Mouse (Mus musculus) heart, embryonic 13.5 days (tissue): Measurements from ENCODE around the gene Zdhhc1. TPM values are rescaled to one million over a fixed set of nuclear protein-coding genes. Genes with fewer than 3 reads are reported as not detected.

ENCODE experiments used
- ATAC-seq: fragments of 200-750 bp; cut with Nextera tagmentation; 2 replicates; pipeline ENCODE4 v1.8.0; 2017; ENCODE audit warnings: moderate TSS enrichment; ENCODE audit not compliant: insufficient number of reproducible peaks, low FRiP score, low TSS enrichment; ENCODE audit errors: extremely low read depth
- H3K27ac ChIP-seq: fragments of 300-500 bp; sonication (generic); replicated peaks from 2 replicates; pipeline ENCODE4 v1.5.1; 2015; ENCODE audit warnings: moderate library complexity, mild to moderate bottlenecking, inconsistent platforms
- H3K27me3 ChIP-seq: fragments of 300-500 bp; sonication (generic); replicated peaks from 2 replicates; pipeline ENCODE4 v1.6.1; 2015; ENCODE audit warnings: mild to moderate bottlenecking, inconsistent platforms
- H3K36me3 ChIP-seq: fragments of 300-500 bp; sonication (generic); 2 replicates; pipeline ENCODE4 v1.6.1; 2015; ENCODE audit warnings: mild to moderate bottlenecking, inconsistent platforms
- H3K4me1 ChIP-seq: fragments of 300-500 bp; sonication (generic); 2 replicates; pipeline ENCODE4 v1.6.1; 2015; ENCODE audit warnings: inconsistent platforms
- H3K4me2 ChIP-seq: fragments of 300-500 bp; sonication (generic); 2 replicates; pipeline ENCODE4 v1.6.1; 2015; ENCODE audit warnings: inconsistent platforms, mild to moderate bottlenecking, moderate library complexity
- H3K4me3 ChIP-seq: fragments of 300-500 bp; sonication (generic); 2 replicates; pipeline ENCODE4 v1.5.1; 2015; ENCODE audit warnings: moderate library complexity, mild to moderate bottlenecking, inconsistent platforms
- H3K9ac ChIP-seq: fragments of 300-500 bp; sonication (generic); 2 replicates; pipeline ENCODE4 v1.6.1; 2015; ENCODE audit warnings: inconsistent platforms, mild to moderate bottlenecking, moderate library complexity
- H3K9me3 ChIP-seq: fragments of 300-500 bp; sonication (generic); 2 replicates; pipeline ENCODE4 v1.6.1; 2016; ENCODE audit warnings: inconsistent platforms
- WGBS: fragments of 180-500 bp; shearing (Covaris S2); methylation state at CpG from one replicate; pipeline ENCODE4 v1.1.7; 2015; ENCODE audit warnings: mixed read lengths; 5-methylcytosine and 5-hydroxymethylcytosine counted together
- polyA plus RNA-seq: library from polyadenylated mRNA; unstranded; fragments of >200 nt; fragmentation: Nextera tagmentation; extraction: Ambion mirVana; gene quantifications from 2 replicates; pipeline ENCODE4 v1.2.1, GENCODE M21; 2015

Zdhhc1 gene
- polyA plus RNA-seq, 1 experiment from 2014 or later: 22.3 TPM

DNA sequence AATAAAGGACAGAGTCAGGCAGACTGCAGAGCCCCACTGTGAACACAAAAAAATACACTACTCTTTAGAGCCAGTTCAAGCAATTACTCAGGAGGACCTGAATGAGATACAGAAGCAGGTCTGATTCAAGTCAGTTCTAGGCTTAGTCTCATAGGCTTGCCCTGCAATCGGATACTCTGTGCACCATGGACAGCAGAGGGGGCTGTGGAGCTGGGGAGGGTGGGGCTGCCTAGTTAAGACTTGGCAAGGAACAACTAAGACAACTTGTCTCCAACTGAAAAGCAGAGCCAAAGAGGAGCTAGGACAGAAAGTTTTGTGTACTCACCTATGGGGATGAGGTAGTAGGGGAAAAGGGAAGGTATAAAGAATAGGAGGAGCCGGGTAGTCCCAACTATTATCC is 35.1 kb upstream of the Zdhhc1 start:
- WGBS: 74% methylated on average over 2 of the region's 2 CpGs
- Histone ChIP-seq H3K4me3 (no peak overlapping the region), H3K9me3 (no peaks in the 10 kb centered on the region)

DNA sequence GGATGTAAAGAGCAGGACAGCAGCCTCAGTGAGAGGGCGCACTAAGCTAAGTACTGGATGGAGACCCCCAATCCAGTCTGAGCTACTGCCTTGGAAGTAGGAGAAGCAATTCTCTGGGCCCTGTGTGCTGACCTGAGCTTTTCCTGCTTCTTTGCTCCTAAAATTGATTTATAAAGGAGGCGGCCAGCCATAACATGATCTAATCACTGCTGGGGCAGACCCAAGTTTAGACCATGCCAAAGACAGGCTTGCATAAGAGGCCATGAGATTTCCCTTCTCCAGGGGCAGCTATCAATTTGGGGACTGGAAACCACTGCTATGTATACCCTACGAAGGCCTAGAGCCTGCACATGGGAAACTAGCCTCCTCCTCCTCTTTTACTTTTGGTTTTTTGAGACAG is 32.6 kb upstream of the Zdhhc1 start:
- no peaks in the 10 kb centered on the region for H3K9me3 ChIP-seq
- no peak overlapping the region for H3K4me2 ChIP-seq
- no peak for ATAC-seq
- H3K27me3 ChIP-seq: no peaks in the 10 kb centered on the region
- H3K9ac ChIP-seq: no peak overlapping the region
- H3K27ac ChIP-seq: no peak overlapping the region
- no peak overlapping the region for H3K4me3 ChIP-seq
- H3K4me1 ChIP-seq: peaks cover 26% of the 10 kb centered on the region
- WGBS: 90% methylated on average over 3 of the region's 3 CpGs
- peaks cover 53% of the 10 kb centered on the region for H3K36me3 ChIP-seq

More for the DNA sequence above, 35.1 kb upstream of the Zdhhc1 start:
- no peak overlapping the region for H3K27ac ChIP-seq
- no peaks in the 10 kb centered on the region for H3K27me3 ChIP-seq
- H3K4me2 ChIP-seq: no peak overlapping the region
- peaks cover 28% of the 10 kb centered on the region for H3K4me1 ChIP-seq
- no peak overlapping the region for H3K9ac ChIP-seq
- no peak for ATAC-seq
- peaks cover 52% of the 10 kb centered on the region for H3K36me3 ChIP-seq

- no peak overlapping the region for H3K9ac ChIP-seq
- H3K4me1 ChIP-seq: peaks cover 16% of the 10 kb centered on the region
- H3K27me3 ChIP-seq: no peaks in the 10 kb centered on the region
- no peak for ATAC-seq
- WGBS: 89% methylated on average over 1 of the region's 1 CpGs
- H3K9me3 ChIP-seq: no peaks in the 10 kb centered on the region
- no peak overlapping the region for H3K27ac ChIP-seq
- H3K4me2 ChIP-seq: no peak overlapping the region
- H3K4me3 ChIP-seq: no peak overlapping the region
- H3K36me3 ChIP-seq: peaks cover 62% of the 10 kb centered on the region
These were observed 31.5 kb upstream of the Zdhhc1 start for GRCm38 (mm10) chr8:105528206-105528605.

- Histone ChIP-seq H3K9me3 (no peaks in the 10 kb centered on the region), H3K27ac (no peak overlapping the region), H3K4me1 (0 out of 2 replicates have a peak, but pooled peaks cover 6% of the 10 kb centered on the region), H3K4me2 (no peak overlapping the region), H3K4me3 (no peak overlapping the region), H3K27me3 (no peaks in the 10 kb centered on the region), H3K9ac (no peak overlapping the region), H3K36me3 (peaks cover 72% of the 10 kb centered on the region)
- no peak for ATAC-seq
- WGBS: 76% methylated on average over 2 of the region's 2 CpGs
These were observed 30.4 kb upstream of the Zdhhc1 start for GRCm38 (mm10) chr8:105527110-105527509.

- no peak overlapping the region for H3K27ac ChIP-seq
- peaks cover 49% of the 10 kb centered on the region for H3K36me3 ChIP-seq
- H3K4me1 ChIP-seq: peaks cover 30% of the 10 kb centered on the region
- WGBS: 74% methylated on average over 9 of the region's 9 CpGs
- no peak overlapping the region for H3K4me2 ChIP-seq
- no peak overlapping the region for H3K4me3 ChIP-seq
- H3K9me3 ChIP-seq: no peaks in the 10 kb centered on the region
- H3K27me3 ChIP-seq: peaks cover 26% of the 10 kb centered on the region
- no peak overlapping the region for H3K9ac ChIP-seq
- no peak for ATAC-seq
These were observed 26.2 kb upstream of the Zdhhc1 start for GRCm38 (mm10) chr8:105522890-105523289.

DNA sequence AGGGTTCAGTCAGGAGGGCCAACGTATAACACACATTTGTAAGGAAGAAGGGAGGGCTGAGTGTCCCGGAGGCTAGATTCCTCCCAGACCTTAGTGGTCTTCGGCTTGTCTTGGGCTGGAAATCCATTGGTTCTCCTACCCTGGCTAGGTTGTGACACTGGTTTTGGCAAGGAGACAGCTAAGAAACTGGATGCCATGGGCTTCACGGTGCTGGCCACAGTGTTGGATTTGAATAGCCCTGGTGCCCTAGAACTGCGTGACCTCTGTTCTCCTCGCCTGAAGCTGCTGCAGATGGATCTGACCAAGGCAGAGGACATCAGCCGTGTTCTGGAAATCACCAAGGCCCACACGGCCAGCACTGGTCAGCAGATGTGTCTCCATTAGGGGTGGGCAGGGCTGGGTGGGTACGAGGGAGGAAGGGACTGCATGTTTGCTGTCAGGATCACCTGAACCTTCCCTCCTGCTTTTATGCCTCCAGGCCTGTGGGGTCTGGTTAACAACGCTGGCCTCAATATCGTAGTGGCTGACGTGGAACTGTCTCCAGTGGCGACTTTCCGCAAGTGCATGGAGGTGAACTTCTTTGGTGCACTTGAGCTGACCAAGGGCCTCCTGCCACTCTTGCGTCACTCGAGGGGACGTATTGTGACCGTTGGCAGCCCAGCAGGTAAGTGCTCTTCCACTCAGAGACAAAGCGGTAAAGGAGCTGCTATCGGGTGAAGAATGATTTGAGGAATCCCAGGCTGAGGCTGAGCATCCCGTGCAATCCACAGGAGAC is 25.5 kb upstream of the Zdhhc1 start:
- peaks cover 44% of the 10 kb centered on the region for H3K36me3 ChIP-seq
- H3K4me2 ChIP-seq: no peak overlapping the region
- ATAC-seq: no peak
- H3K4me3 ChIP-seq: no peak overlapping the region
- H3K9me3 ChIP-seq: no peaks in the 10 kb centered on the region
- 71% methylated on average over 21 of the region's 21 CpGs for WGBS
- H3K9ac ChIP-seq: no peak overlapping the region
- no peak overlapping the region for H3K27ac ChIP-seq
- H3K4me1 ChIP-seq: peaks cover 34% of the 10 kb centered on the region
- H3K27me3 ChIP-seq: peaks cover 33% of the 10 kb centered on the region

- H3K27ac ChIP-seq: no peak overlapping the region
- H3K9me3 ChIP-seq: no peaks in the 10 kb centered on the region
- no peak overlapping the region for H3K4me3 ChIP-seq
- peaks cover 44% of the 10 kb centered on the region for H3K27me3 ChIP-seq
- peaks cover 39% of the 10 kb centered on the region for H3K36me3 ChIP-seq
- H3K4me2 ChIP-seq: no peak overlapping the region
- 6% methylated on average over 3 of the region's 3 CpGs for WGBS
- no peak overlapping the region for H3K9ac ChIP-seq
- H3K4me1 ChIP-seq: peaks cover 42% of the 10 kb centered on the region
- no peak for ATAC-seq
These were observed 24.4 kb upstream of the Zdhhc1 start for GRCm38 (mm10) chr8:105521061-105521460.

DNA sequence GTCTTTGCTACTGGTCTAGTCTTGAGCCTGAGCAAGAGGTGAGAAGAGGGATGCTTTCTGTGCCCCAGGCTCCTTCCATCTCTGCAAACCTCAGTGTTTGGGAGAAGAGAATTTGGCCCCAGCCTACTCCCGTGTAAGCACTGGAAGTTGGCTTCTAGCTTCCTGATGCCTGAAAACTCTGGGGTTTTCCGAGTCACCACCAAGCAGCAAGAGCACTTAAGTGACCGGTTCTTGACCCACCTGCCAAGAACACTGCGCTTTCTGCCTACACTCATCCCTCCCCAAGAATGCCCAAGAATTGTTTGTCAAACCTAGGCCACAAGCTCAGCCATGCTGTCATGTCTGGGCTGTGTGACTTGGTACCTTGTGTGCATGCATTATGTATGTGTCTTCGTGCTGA is 23.8 kb upstream of the Zdhhc1 start:
- Histone ChIP-seq H3K9me3 (no peaks in the 10 kb centered on the region), H3K9ac (no peak overlapping the region), H3K27me3 (peaks cover 45% of the 10 kb centered on the region), H3K36me3 (peaks cover 35% of the 10 kb centered on the region), H3K4me1 (peaks cover 43% of the 10 kb centered on the region), H3K27ac (no peak overlapping the region), H3K4me3 (no peak overlapping the region), H3K4me2 (no peak overlapping the region)
- WGBS: 42% methylated on average over 5 of the region's 5 CpGs
- ATAC-seq: no peak

- Histone ChIP-seq H3K9me3 (no peaks in the 10 kb centered on the region), H3K27ac (no peak overlapping the region), H3K27me3 (peaks cover 52% of the 10 kb centered on the region), H3K36me3 (peaks cover 26% of the 10 kb centered on the region), H3K4me2 (peak overlapping the region; percentile 98), H3K9ac (0 out of 2 replicates have a peak overlapping the region, but pooled peaks have one; percentile 28), H3K4me1 (peaks cover 46% of the 10 kb centered on the region), H3K4me3 (peak overlapping the region; percentile 62)
- ATAC-seq: no peak
- WGBS: 5% methylated on average over 2 of the region's 2 CpGs
These were observed 22.9 kb upstream of the Zdhhc1 start for GRCm38 (mm10) chr8:105519591-105519990.

DNA sequence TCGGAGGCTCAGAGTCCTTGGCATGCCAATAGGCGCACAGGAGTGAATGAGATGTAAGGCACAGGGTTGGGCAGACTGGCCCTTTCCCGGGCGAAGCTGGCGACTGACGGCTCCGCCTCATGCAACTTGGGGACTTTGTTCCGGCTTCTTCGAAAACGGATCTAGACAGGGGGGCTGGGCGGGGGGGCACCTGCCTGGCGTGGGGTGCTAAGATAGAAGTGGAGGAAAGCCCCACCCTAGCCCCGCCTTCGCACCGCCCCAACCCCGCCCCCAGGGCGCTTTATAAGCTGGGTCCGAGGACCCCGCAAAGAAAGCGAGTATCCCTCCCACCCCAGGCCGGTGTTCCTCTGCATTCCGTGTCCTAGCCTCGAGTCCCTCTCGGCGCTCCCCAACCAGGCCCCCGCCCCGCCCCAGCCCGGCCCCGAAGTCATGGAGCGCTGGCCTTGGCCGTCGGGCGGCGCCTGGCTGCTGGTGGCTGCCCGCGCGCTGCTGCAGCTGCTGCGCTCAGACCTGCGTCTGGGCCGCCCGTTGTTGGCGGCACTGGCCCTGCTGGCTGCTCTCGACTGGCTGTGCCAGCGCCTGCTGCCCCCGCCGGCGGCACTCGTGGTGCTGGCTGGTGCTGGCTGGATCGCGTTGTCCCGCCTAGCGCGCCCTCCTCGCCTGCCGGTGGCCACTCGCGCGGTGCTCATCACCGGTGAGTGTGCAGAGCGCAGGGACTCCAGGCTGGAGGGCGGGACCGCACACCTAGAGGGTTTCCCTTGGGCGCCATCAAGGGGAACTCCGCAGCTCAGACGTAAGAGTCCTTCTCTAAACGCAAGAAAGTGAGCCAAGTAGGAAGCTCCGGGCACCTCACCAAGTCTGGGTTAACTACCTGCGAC is 22.0 kb upstream of the Zdhhc1 start, which contains the start of gene Hsd11b2:
Hsd11b2 (plus strand) TSS at position 320 of the 878 bp plus-strand sequence.
- H3K4me1 ChIP-seq: peaks cover 48% of the 10 kb centered on the region
- WGBS: under 1% methylated on average over 68 of the region's 68 CpGs

DNA sequence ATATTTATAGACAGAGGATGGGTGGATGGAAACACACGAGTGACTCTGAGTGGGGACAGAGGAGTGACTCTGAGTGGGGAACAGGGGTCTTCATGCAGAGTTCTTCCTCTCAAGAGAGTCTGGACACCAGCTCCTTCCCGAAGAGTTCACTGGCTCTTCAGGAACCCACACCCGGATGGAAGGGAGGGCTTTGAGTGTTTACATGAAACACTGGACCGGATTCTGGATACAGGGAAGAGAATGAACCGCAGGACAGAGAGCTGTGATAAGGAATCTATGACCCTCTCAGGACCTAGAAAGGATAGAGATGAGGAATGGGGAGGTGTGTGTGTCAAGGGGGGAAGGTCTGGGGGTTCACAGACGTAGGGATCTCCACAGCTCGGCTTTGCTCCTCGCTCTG is 20.6 kb upstream of the Zdhhc1 start:
- 30% methylated on average over 8 of the region's 8 CpGs for WGBS
- no peak overlapping the region for H3K9ac ChIP-seq
- H3K4me1 ChIP-seq: peaks cover 48% of the 10 kb centered on the region
- peaks cover 52% of the 10 kb centered on the region for H3K27me3 ChIP-seq
- no peaks in the 10 kb centered on the region for H3K9me3 ChIP-seq
- peaks cover 5% of the 10 kb centered on the region for H3K36me3 ChIP-seq
- H3K4me3 ChIP-seq: no peak overlapping the region
- H3K4me2 ChIP-seq: no peak overlapping the region
- ATAC-seq: no peak
- H3K27ac ChIP-seq: no peak overlapping the region

More for the DNA sequence above, 22.0 kb upstream of the Zdhhc1 start, which contains the start of gene Hsd11b2:
- H3K27ac ChIP-seq: no peak within 1 kb of the TSS
- no peak for ATAC-seq
- H3K9me3 ChIP-seq: no peaks in the 10 kb centered on the region
- peaks cover 17% of the 10 kb centered on the region for H3K36me3 ChIP-seq
- H3K9ac ChIP-seq: peak within 1 kb of the TSS; percentile 81
- H3K4me3 ChIP-seq: peak within 1 kb of the TSS; percentile 62
- peaks cover 52% of the 10 kb centered on the region for H3K27me3 ChIP-seq
- H3K4me2 ChIP-seq: peak within 1 kb of the TSS; percentile 98
